Mouse (Mus musculus) brown adipose tissue, adult 24 weeks (tissue): ENCODE results near the gene Tnfrsf1b. TPM values are rescaled to one million over a fixed set of nuclear protein-coding genes. Genes with fewer than 3 reads are reported as not detected.

ENCODE experiments used
- H3K27ac ChIP-seq: fragments of 200-500 bp; replicated peaks from 2 replicates; pipeline ENCODE4 v1.5.1; 2012; ENCODE audit warnings: low read depth, mild to moderate bottlenecking, low read length
- H3K4me1 ChIP-seq: fragments of 200-500 bp; 2 replicates; pipeline ENCODE4 v1.6.1; 2012; ENCODE audit warnings: low read length, mixed read lengths; ENCODE audit not compliant: control insufficient read depth, insufficient read depth, insufficient read length
- H3K4me3 ChIP-seq: fragments of 200-500 bp; 2 replicates; pipeline ENCODE4 v1.5.1; 2012; ENCODE audit warnings: low read depth, mild to moderate bottlenecking, low read length, moderate library complexity; ENCODE audit not compliant: insufficient read depth
- polyA plus RNA-seq: library from polyadenylated mRNA; stranded (reverse); fragments of >200 nt; gene quantifications from 2 replicates; pipeline ENCODE4 v1.2.4, GENCODE M21; 2012; ENCODE audit not compliant: missing spikeins, insufficient read depth, insufficient read length

Tnfrsf1b gene
- polyA plus RNA-seq, 1 experiment: 3.4 TPM

GRCm38 (mm10) chr4:145217837-145218236, 28.8 kb downstream of the Tnfrsf1b start:
- no peak overlapping the region for H3K27ac ChIP-seq
- peaks cover 18% of the 10 kb centered on the region for H3K4me1 ChIP-seq
- no peak overlapping the region for H3K4me3 ChIP-seq

- no peak overlapping the region for H3K27ac ChIP-seq
- no peak overlapping the region for H3K4me3 ChIP-seq
Measured at GRCm38 (mm10) chr4:145217046-145217445, 29.6 kb downstream of the Tnfrsf1b start.

GRCm38 (mm10) chr4:145215396-145215795, 31.3 kb downstream of the Tnfrsf1b start:
- 0 out of 2 replicates have a peak, but pooled peaks cover 7% of the 10 kb centered on the region for H3K4me1 ChIP-seq
- no peak overlapping the region; the same call in 1 of the 2 replicates for H3K27ac ChIP-seq
- no peak overlapping the region for H3K4me3 ChIP-seq

More at GRCm38 (mm10) chr4:145217046-145217445, 29.6 kb downstream of the Tnfrsf1b start:
- peaks cover 18% of the 10 kb centered on the region for H3K4me1 ChIP-seq

- H3K4me1 ChIP-seq: 0 out of 2 replicates have a peak, but pooled peaks cover 7% of the 10 kb centered on the region
- H3K4me3 ChIP-seq: no peak overlapping the region
- H3K27ac ChIP-seq: peak overlapping the region; percentile 37
Measured at GRCm38 (mm10) chr4:145214786-145215174, 31.9 kb downstream of the Tnfrsf1b start.

GRCm38 (mm10) chr4:145213999-145214785, 32.5 kb downstream of the Tnfrsf1b start:
- Histone ChIP-seq H3K27ac (no peak overlapping the region), H3K4me1 (peaks cover 10% of the 10 kb centered on the region), H3K4me3 (no peak overlapping the region)

GRCm38 (mm10) chr4:145211076-145211475, 35.6 kb downstream of the Tnfrsf1b start:
- H3K4me1 ChIP-seq: peaks cover 25% of the 10 kb centered on the region
- H3K4me3 ChIP-seq: no peak overlapping the region
- H3K27ac ChIP-seq: no peak overlapping the region

GRCm38 (mm10) chr4:145210564-145210963, 36.1 kb downstream of the Tnfrsf1b start:
- Histone ChIP-seq H3K4me1 (peaks cover 25% of the 10 kb centered on the region), H3K27ac (no peak overlapping the region), H3K4me3 (no peak overlapping the region)

GRCm38 (mm10) chr4:145209690-145210088, 37.0 kb downstream of the Tnfrsf1b start:
- no peak overlapping the region for H3K4me3 ChIP-seq
- peaks cover 18% of the 10 kb centered on the region for H3K4me1 ChIP-seq
- no peak overlapping the region for H3K27ac ChIP-seq

GRCm38 (mm10) chr4:145209076-145209689, 37.5 kb downstream of the Tnfrsf1b start:
- Histone ChIP-seq H3K27ac (no peak overlapping the region), H3K4me1 (peaks cover 18% of the 10 kb centered on the region), H3K4me3 (no peak overlapping the region)

- Histone ChIP-seq H3K4me1 (peaks cover 18% of the 10 kb centered on the region), H3K27ac (peak overlapping the region; percentile 54), H3K4me3 (no peak overlapping the region)
Measured at GRCm38 (mm10) chr4:145207718-145208371, 38.8 kb downstream of the Tnfrsf1b start.

GRCm38 (mm10) chr4:145204779-145205178, 41.9 kb downstream of the Tnfrsf1b start:
- no peak overlapping the region for H3K4me3 ChIP-seq
- peaks cover 27% of the 10 kb centered on the region for H3K4me1 ChIP-seq
- H3K27ac ChIP-seq: no peak overlapping the region

GRCm38 (mm10) chr4:145203305-145203704, 43.4 kb downstream of the Tnfrsf1b start:
- Histone ChIP-seq H3K4me1 (peaks cover 21% of the 10 kb centered on the region), H3K27ac (no peak overlapping the region), H3K4me3 (no peak overlapping the region)

- H3K4me3 ChIP-seq: no peak overlapping the region
Measured at GRCm38 (mm10) chr4:145201424-145201823, 45.2 kb downstream of the Tnfrsf1b start.

GRCm38 (mm10) chr4:145199982-145200699, 46.5 kb downstream of the Tnfrsf1b start:
- no peak overlapping the region for H3K4me3 ChIP-seq
- H3K4me1 ChIP-seq: peaks cover 12% of the 10 kb centered on the region
- H3K27ac ChIP-seq: peak overlapping the region; percentile 59

More at GRCm38 (mm10) chr4:145201424-145201823, 45.2 kb downstream of the Tnfrsf1b start:
- H3K4me1 ChIP-seq: peaks cover 12% of the 10 kb centered on the region
- no peak overlapping the region for H3K27ac ChIP-seq

- no peak overlapping the region for H3K4me3 ChIP-seq
- H3K4me1 ChIP-seq: peaks cover 15% of the 10 kb centered on the region
- no peak overlapping the region for H3K27ac ChIP-seq
Measured at GRCm38 (mm10) chr4:145196586-145196985, 50.1 kb downstream of the Tnfrsf1b start.
